Mouse (Mus musculus) lung, postnatal 0 days (tissue): ENCODE measurements around the gene Snrpc. TPM values are rescaled to one million over a fixed set of nuclear protein-coding genes. Genes with fewer than 3 reads are reported as not detected.

Experiments used
- ATAC-seq: fragments of 200-750 bp; cut with Nextera tagmentation; 2 replicates; pipeline ENCODE4 v1.8.0; 2017; ENCODE audit warnings: moderate library complexity
- DNase-seq: peaks from one replicate; pipeline ENCODE4 v3.0.0-alpha.2; 2016; ENCODE audit warnings: low spot score
- H3K27ac ChIP-seq: fragments of 300-500 bp; sonication (generic); 2 replicates; pipeline ENCODE4 v1.5.1; 2014; ENCODE audit warnings: antibody characterized with exemption, mild to moderate bottlenecking, low read length, mixed read lengths
- H3K27me3 ChIP-seq: fragments of 300-500 bp; sonication (generic); replicated peaks from 2 replicates; pipeline ENCODE4 v1.6.1; 2014; ENCODE audit warnings: low read length, mixed read lengths; ENCODE audit not compliant: insufficient read depth
- H3K36me3 ChIP-seq: fragments of 300-500 bp; sonication (generic); 2 replicates; pipeline ENCODE4 v1.6.1; 2014; ENCODE audit warnings: low read length, mixed read lengths; ENCODE audit not compliant: insufficient read depth
- H3K4me1 ChIP-seq: fragments of 300-500 bp; sonication (generic); 2 replicates; pipeline ENCODE4 v1.6.1; 2014; ENCODE audit warnings: antibody characterized with exemption, low read depth, low read length, mixed read lengths; ENCODE audit not compliant: insufficient read depth
- H3K4me2 ChIP-seq: fragments of 300-500 bp; sonication (generic); replicated peaks from 2 replicates; pipeline ENCODE4 v1.6.1; 2014; ENCODE audit warnings: low read depth, mild to moderate bottlenecking, low read length, moderate library complexity, mixed read lengths
- H3K4me3 ChIP-seq: fragments of 300-500 bp; sonication (generic); 2 replicates; pipeline ENCODE4 v1.5.1; 2014; ENCODE audit warnings: low read depth, low read length
- H3K9ac ChIP-seq: fragments of 300-500 bp; sonication (generic); replicated peaks from 2 replicates; pipeline ENCODE4 v1.6.1; 2014; ENCODE audit warnings: low read depth, mild to moderate bottlenecking
- H3K9me3 ChIP-seq: fragments of 300-500 bp; sonication (generic); 2 replicates; pipeline ENCODE4 v1.6.1; 2016; ENCODE audit warnings: low read length, mixed read lengths
- CTCF ChIP-seq: IDR thresholded peaks from 2 replicates; pipeline ENCODE4 v1.5.1; 2016; ENCODE audit warnings: antibody characterized with exemption, mild to moderate bottlenecking
- EP300 ChIP-seq: IDR thresholded peaks from 2 replicates; pipeline ENCODE4 v1.6.1; 2016; ENCODE audit warnings: antibody characterized with exemption, mild to moderate bottlenecking, control low read depth
- WGBS: fragments of 180-500 bp; shearing (Covaris S2); extraction: QIAGEN DNeasy Blood & Tissue Kit; methylation state at CpG from one replicate; pipeline ENCODE4 v1.1.7; 2014; 5-methylcytosine and 5-hydroxymethylcytosine counted together
- polyA plus RNA-seq: library from polyadenylated mRNA; unstranded; fragments of >200 nt; fragmentation: Nextera tagmentation; extraction: Ambion mirVana; gene quantifications from 2 replicates; pipeline ENCODE4 v1.2.1, GENCODE M21; 2015

Snrpc gene
- polyA plus RNA-seq, 1 experiment from 2014 or later = 185 TPM

- DNase-seq (peak; percentile 52), ATAC-seq (peak; percentile 41)
- no peaks in the 10 kb centered on the region for H3K9me3 ChIP-seq
- 59% methylated on average over 7 of the region's 7 CpGs for WGBS
- no peak overlapping the region for H3K27ac ChIP-seq
- no peaks in the 10 kb centered on the region for H3K36me3 ChIP-seq
- H3K4me2 ChIP-seq = no peak overlapping the region
- no peaks in the 10 kb centered on the region for H3K27me3 ChIP-seq
- no peak overlapping the region for H3K9ac ChIP-seq
- H3K4me3 ChIP-seq = no peak overlapping the region
- TF ChIP-seq EP300 (no peak), CTCF (no peak)
- peaks cover 19% of the 10 kb centered on the region; the same call in 1 of the 2 replicates for H3K4me1 ChIP-seq
Observed at GRCm38 (mm10) chr17:27804156-27804690, 33.7 kb upstream of the Snrpc start.

- Histone ChIP-seq H3K4me1 (peaks cover 15% of the 10 kb centered on the region; the same call in 1 of the 2 replicates), H3K9me3 (no peaks in the 10 kb centered on the region), H3K4me3 (no peak overlapping the region), H3K27me3 (no peaks in the 10 kb centered on the region), H3K4me2 (no peak overlapping the region), H3K36me3 (no peaks in the 10 kb centered on the region), H3K27ac (no peak overlapping the region), H3K9ac (no peak overlapping the region)
- no peak for DNase-seq
- WGBS = 68% methylated on average over 10 of the region's 10 CpGs
- ATAC-seq = no peak
- TF ChIP-seq EP300 = no peak
- no peak for TF ChIP-seq CTCF
Observed at GRCm38 (mm10) chr17:27804803-27805770, 32.9 kb upstream of the Snrpc start.

GRCm38 (mm10) chr17:27807542-27808078, 30.3 kb upstream of the Snrpc start:
- WGBS = 51% methylated on average over 2 of the region's 2 CpGs
- no peak for ATAC-seq
- no peak for TF ChIP-seq CTCF
- no peak for TF ChIP-seq EP300
- Histone ChIP-seq H3K27me3 (no peaks in the 10 kb centered on the region), H3K27ac (no peak overlapping the region), H3K4me3 (no peak overlapping the region), H3K9me3 (no peaks in the 10 kb centered on the region), H3K36me3 (no peaks in the 10 kb centered on the region), H3K9ac (no peak overlapping the region), H3K4me2 (no peak overlapping the region), H3K4me1 (peaks cover 12% of the 10 kb centered on the region)
- DNase-seq = no peak

- H3K27ac ChIP-seq = no peak overlapping the region
- H3K27me3 ChIP-seq = no peaks in the 10 kb centered on the region
- no peaks in the 10 kb centered on the region for H3K36me3 ChIP-seq
- no peaks in the 10 kb centered on the region for H3K9me3 ChIP-seq
- no peak overlapping the region for H3K4me2 ChIP-seq
- H3K4me1 ChIP-seq = no peaks in the 10 kb centered on the region; the same call in none of the 2 replicates
- ATAC-seq (no peak), DNase-seq (no peak)
- no peak overlapping the region for H3K4me3 ChIP-seq
- H3K9ac ChIP-seq = no peak overlapping the region
- WGBS = 57% methylated on average over 16 of the region's 16 CpGs
- TF ChIP-seq EP300 (no peak), CTCF (no peak)
Observed at GRCm38 (mm10) chr17:27810569-27811331, 27.2 kb upstream of the Snrpc start.

GRCm38 (mm10) chr17:27811980-27812379, 26.0 kb upstream of the Snrpc start:
- ATAC-seq (no peak), DNase-seq (no peak)
- no peak overlapping the region for H3K4me3 ChIP-seq
- WGBS = 76% methylated on average over 3 of the region's 3 CpGs
- no peak overlapping the region for H3K4me2 ChIP-seq
- H3K36me3 ChIP-seq = no peaks in the 10 kb centered on the region
- H3K9ac ChIP-seq = no peak overlapping the region
- no peaks in the 10 kb centered on the region; the same call in none of the 2 replicates for H3K4me1 ChIP-seq
- no peak overlapping the region for H3K27ac ChIP-seq
- TF ChIP-seq EP300 = no peak
- no peaks in the 10 kb centered on the region for H3K9me3 ChIP-seq
- H3K27me3 ChIP-seq = no peaks in the 10 kb centered on the region

GRCm38 (mm10) chr17:27814606-27815005, 23.3 kb upstream of the Snrpc start:
- no peak for TF ChIP-seq CTCF
- no peak for TF ChIP-seq EP300
- H3K4me1 ChIP-seq = peaks cover 11% of the 10 kb centered on the region
- H3K4me3 ChIP-seq = no peak overlapping the region
- ATAC-seq = no peak
- H3K36me3 ChIP-seq = no peaks in the 10 kb centered on the region
- H3K27ac ChIP-seq = no peak overlapping the region
- DNase-seq = no peak
- no peaks in the 10 kb centered on the region for H3K27me3 ChIP-seq
- H3K4me2 ChIP-seq = no peak overlapping the region
- no peak overlapping the region for H3K9ac ChIP-seq
- no peaks in the 10 kb centered on the region for H3K9me3 ChIP-seq
